Mouse (Mus musculus) brain, embryonic 14.5 days (tissue): ENCODE measurements around the gene Wdr11. TPM values are rescaled to one million over a fixed set of nuclear protein-coding genes. Genes with fewer than 3 reads are reported as not detected.
A peak's percentile ranks its signal among the peaks of the same experiment; 100 is the strongest.

Experiments used
- DNase-seq: peaks from one replicate; pipeline ENCODE4 v3.0.0-alpha.2; 2011; ENCODE audit warnings: low read depth
- CTCF ChIP-seq: fragments of 200-500 bp; IDR thresholded peaks from 2 replicates; pipeline ENCODE4 v1.5.1; 2012; ENCODE audit warnings: inconsistent platforms, mild to moderate bottlenecking, moderate library complexity, borderline replicate concordance; ENCODE audit not compliant: insufficient read depth, insufficient read length; ENCODE audit errors: extremely low read depth
- POLR2A ChIP-seq: fragments of 200-500 bp; IDR thresholded peaks from 2 replicates; pipeline ENCODE4 v1.6.1; 2012; ENCODE audit warnings: mild to moderate bottlenecking, inconsistent platforms, borderline replicate concordance; ENCODE audit not compliant: poor library complexity, insufficient read depth, insufficient read length, severe bottlenecking; ENCODE audit errors: extremely low read depth
- polyA plus RNA-seq: library from polyadenylated mRNA; depleted of rRNA; stranded (reverse); fragments of >200 nt; gene quantifications from 2 replicates; pipeline ENCODE4 v1.2.3, GENCODE M21; 2012; rRNA removed

Wdr11 gene
- 34.2 and 38.2 TPM in 2 replicates for polyA plus RNA-seq

DNA sequence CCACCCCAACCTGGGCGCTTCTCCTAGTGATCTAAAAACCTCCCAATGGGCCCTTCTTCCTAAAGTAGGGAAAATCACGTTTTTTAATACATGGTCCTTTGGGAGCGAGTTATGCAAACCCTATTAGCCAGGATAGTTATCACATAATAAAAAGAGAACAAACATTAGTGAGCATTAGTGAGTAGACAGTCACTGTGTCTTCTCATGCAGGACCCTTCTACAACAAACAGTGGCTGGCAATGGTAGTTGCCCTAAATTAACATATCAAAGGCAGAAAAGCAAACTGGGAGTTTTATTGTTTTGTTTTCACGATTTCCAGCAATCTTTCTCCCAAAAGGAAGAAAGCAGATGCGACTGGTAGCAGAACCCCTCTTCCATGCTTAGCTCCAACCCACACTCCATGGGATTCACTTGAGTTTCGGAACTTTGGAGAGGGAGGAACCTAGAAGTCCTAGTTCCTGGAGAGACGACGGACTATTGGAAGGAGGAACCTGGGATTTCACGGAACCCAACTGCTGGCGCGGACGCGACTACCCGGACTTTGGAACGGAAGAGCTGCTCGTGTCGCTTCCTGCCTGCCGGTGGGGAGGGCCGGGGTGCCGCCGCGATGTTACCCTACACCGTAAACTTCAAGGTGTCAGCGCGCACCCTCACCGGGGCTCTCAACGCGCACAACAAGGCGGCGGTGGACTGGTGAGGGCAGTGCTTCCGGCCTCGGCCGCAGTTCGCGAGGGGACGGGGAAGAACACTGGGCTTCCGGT lies at the start of gene Wdr11:
Wdr11 (plus strand) TSS at position 493 of the 761 bp plus-strand sequence.
- TF ChIP-seq CTCF (no peak), POLR2A (peak; percentile 38; the same call in 1 of the 2 replicates)
- peak; percentile 95 for DNase-seq

- TF ChIP-seq POLR2A (no peak), CTCF (no peak)
- no peak for DNase-seq
Observed at GRCm38 (mm10) chr7:129567541-129567940, 24.1 kb upstream of the Wdr11 start.

- DNase-seq = peak; percentile 77
- TF ChIP-seq CTCF (no peak), POLR2A (no peak)
Observed at GRCm38 (mm10) chr7:129568338-129568737, 23.3 kb upstream of the Wdr11 start.

GRCm38 (mm10) chr7:129574471-129574870 lies 17.2 kb upstream of the Wdr11 start:
- no peak for TF ChIP-seq POLR2A
- peak; percentile 1 for DNase-seq

GRCm38 (mm10) chr7:129575110-129575784 lies 16.4 kb upstream of the Wdr11 start:
- peak; percentile 79 for DNase-seq

GRCm38 (mm10) chr7:129592132-129592745 lies 576 bp downstream of the Wdr11 start:
- DNase-seq = no peak
- no peak for TF ChIP-seq POLR2A
- no peak for TF ChIP-seq CTCF

More at GRCm38 (mm10) chr7:129575110-129575784, 16.4 kb upstream of the Wdr11 start:
- TF ChIP-seq CTCF (no peak), POLR2A (no peak)

GRCm38 (mm10) chr7:129597186-129597585 lies 5.5 kb downstream of the Wdr11 start:
- DNase-seq = no peak
- TF ChIP-seq CTCF (no peak), POLR2A (no peak)

GRCm38 (mm10) chr7:129606291-129606690 lies 14.6 kb downstream of the Wdr11 start:
- DNase-seq = no peak
- no peak for TF ChIP-seq POLR2A
- TF ChIP-seq CTCF = no peak

DNA sequence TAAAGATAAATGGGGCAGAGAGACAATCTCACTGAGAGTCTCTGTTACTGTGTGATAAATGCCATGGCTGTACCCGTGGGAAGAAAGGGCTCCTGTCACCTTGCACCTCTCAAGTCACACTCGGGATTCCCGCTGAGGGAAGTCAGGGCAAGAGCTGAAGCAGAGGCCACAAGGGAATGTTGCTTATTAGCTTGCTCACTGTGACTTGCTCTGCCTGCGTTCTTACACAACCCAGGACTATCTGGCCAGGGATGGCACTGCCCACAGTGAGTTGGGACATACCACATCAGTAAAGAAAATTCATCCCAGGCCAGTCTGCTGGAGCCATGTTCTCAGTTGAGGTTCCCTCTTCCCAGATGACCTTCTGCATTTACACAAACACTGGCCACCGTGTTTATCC lies 29.5 kb downstream of the Wdr11 start:
- no peak for DNase-seq
- TF ChIP-seq CTCF (no peak), POLR2A (no peak)

GRCm38 (mm10) chr7:129630351-129630750 lies 38.7 kb downstream of the Wdr11 start:
- TF ChIP-seq POLR2A (no peak), CTCF (no peak)
- no peak for DNase-seq

DNA sequence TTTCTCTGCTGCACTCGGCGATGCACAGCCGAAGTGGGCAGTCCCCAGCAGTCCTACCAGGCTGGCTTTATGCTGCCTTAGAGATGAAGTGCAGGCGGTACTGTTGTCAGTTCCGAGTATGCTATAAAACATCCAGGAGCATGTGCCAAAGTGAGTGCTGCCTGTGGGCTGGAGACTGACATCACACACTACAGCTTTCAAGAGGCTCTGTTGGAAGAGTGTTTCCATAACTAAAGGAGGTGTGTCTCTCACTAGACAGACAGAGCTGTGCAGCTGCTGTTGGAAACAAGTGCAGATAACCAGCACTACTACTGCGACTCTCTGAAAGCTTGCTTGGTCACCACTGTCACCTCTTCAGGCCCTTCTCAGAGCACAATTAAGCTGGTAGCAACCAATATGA lies 39.8 kb downstream of the Wdr11 start:
- TF ChIP-seq POLR2A = no peak
- TF ChIP-seq CTCF = no peak

More for the DNA sequence above, 39.8 kb downstream of the Wdr11 start:
- no peak for DNase-seq
